Mouse (Mus musculus) brain, embryonic 14.5 days (tissue): ENCODE measurements at regions not wholly inside any gene's neighbourhood (a gene's known extent, or its start where the extent isn't known, plus 50 kb on each side); places are given as distances from the start of the nearest gene placed in this dataset.

Experiments used
- DNase-seq: peaks from one replicate; pipeline ENCODE4 v3.0.0-alpha.2; 2011; ENCODE audit warnings: low read depth
- CTCF ChIP-seq: fragments of 200-500 bp; IDR thresholded peaks from 2 replicates; pipeline ENCODE4 v1.5.1; 2012; ENCODE audit warnings: inconsistent platforms, mild to moderate bottlenecking, moderate library complexity, borderline replicate concordance; ENCODE audit not compliant: insufficient read depth, insufficient read length; ENCODE audit errors: extremely low read depth
- POLR2A ChIP-seq: fragments of 200-500 bp; IDR thresholded peaks from 2 replicates; pipeline ENCODE4 v1.6.1; 2012; ENCODE audit warnings: mild to moderate bottlenecking, inconsistent platforms, borderline replicate concordance; ENCODE audit not compliant: poor library complexity, insufficient read depth, insufficient read length, severe bottlenecking; ENCODE audit errors: extremely low read depth

DNA sequence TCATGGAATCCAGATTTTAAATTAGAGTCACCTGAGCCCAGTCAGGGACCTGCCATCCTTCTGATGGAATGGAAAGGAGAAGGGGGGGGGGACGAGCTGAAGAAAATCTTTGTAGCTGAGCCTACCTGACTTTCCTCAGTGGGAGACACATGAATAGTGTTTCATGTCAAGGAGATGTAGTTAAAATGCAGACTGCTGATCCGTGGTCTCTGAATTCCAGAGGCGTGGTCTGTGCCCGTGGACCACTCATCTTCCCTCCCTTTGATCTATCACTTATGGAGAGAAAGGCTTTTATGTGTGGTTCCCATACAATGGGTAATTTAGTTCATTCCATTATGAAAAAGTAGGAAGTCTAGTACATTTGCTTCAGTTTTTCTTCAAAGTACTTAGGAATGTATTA, 176.6 kb upstream of the Arrdc4 start:
- no peak for TF ChIP-seq CTCF
- no peak for TF ChIP-seq POLR2A
- peak; percentile 20 for DNase-seq

DNA sequence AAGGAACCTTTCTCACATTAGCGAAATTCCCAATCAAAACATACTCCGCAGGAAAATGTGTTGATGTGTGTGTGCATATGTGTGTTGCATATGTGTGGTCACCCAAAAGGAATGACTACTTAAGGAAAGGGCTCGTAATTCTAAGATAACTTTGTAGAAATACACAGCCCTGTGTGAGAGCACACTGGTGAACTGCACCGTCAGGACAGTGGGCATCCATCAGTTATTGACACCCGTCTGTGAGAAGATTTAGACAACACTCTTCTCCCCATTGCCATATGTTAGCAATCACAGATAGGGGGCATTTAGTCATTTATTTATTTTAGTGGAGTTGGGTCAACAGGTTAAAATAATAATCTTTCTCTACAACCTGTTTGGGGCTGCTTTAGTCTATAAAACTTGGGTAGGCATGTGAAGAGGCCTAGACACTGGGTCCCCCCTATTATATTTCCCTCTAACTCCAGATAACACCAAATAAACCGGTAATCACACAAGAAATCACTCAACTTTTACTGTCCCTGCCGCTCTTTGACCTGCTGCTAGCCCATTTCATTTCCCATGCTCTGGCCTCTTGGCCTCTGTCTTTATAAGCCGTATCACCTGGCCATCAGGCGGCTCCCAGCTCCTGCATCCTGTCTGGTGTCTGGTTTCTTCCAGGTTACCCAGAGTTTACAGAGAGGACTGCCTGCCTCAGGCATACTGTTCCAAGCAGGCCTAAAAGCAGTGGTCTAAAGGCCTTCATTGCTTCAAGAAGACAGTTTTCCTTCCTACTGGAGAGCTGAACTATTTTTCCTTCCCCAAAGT, 169.8 kb upstream of the Arrdc4 start:
- DNase-seq, result no peak
- no peak for TF ChIP-seq POLR2A
- no peak for TF ChIP-seq CTCF

DNA sequence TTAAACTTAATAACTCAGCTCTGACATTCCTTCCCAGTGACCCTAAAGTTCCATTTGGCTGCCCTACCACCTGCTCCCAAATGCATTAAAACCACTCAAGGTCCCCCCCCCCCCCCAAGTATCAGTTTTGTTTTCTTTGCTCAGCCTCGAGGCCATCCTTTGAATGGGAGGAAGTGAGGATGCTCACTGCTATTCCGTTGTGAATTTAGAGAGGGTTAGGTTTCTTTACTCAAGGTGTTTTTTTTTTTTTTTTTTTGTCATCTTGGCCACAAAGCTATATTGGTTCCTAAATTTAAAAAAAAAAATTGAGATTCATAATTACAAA, 168.8 kb upstream of the Arrdc4 start:
- DNase-seq, result no peak
- TF ChIP-seq POLR2A (no peak), CTCF (no peak)

DNA sequence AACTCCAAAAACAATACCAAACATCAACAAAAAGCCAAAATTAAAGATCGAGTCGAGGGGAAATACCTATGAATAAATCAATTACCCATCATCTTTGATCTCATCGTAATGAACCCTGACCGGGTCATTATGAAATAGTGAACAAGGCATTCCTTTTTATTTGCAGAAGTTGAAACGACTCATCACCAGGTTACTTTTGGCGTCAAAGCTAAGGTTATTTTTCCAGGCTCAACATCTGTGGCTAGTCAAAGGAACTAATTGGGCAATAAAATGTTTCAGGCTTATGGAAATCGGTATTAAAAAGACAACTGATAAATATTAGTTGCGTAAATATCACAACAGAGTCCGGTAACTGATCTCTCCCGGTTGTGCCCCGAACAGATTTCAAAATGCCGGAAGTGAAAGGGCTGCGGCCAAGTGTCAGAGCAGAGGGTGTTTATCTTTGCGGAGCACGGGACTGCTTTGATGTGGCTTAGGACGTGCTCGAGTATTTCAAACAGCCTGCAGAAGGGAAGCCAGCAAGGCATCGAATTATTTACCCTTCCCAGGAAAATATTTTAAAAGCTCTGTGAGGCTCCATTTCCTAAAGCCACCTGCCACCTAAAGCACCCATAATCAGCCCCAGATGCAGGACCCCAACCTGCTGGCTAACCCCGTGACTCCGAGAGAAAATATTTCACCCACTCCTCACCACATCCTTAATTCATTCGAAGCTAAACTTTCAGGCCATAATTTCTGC, 168.3 kb upstream of the Arrdc4 start:
- DNase-seq, result peak; percentile 31
- no peak for TF ChIP-seq CTCF
- no peak for TF ChIP-seq POLR2A

DNA sequence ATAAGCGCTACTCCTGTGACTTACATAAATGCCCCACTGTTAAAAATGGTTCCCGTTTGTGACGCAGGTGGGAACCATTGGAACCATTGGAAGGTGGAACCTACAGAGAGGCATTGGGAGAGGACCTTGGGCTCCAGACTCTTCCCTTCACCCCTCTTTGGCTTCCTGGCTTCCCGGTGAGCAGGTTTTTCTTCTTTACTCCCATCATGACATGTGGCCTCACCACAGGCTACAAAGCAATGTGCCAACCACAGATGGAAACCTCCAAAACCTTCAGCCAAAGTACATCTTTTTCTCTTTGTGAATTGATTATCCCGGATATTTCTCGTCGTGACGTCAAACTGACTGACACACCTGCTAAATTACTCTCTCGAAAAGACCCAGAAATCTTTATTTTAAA, 166.9 kb upstream of the Arrdc4 start:
- DNase-seq, result no peak
- TF ChIP-seq CTCF (no peak), POLR2A (no peak)

DNA sequence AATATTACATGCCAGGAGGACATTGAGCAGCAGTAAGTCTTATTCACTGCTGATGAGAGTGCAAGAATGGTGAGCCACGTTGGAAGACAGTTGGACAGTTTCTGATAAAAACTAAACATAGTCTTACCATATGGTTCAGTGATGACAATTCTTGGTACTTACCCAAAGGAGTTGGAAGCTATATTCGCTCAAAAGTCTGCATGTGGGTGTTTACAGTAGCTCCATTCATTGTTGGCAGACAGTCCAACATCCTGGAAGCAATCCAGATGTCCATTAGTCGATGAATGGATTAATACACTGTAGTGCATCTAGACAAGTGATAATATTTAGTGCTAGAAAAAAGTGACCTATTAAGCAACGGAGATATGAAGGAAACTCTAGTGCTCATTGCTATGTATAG, 165.3 kb upstream of the Arrdc4 start:
- DNase-seq, result peak; percentile 75
- no peak for TF ChIP-seq POLR2A
- TF ChIP-seq CTCF, result no peak

DNA sequence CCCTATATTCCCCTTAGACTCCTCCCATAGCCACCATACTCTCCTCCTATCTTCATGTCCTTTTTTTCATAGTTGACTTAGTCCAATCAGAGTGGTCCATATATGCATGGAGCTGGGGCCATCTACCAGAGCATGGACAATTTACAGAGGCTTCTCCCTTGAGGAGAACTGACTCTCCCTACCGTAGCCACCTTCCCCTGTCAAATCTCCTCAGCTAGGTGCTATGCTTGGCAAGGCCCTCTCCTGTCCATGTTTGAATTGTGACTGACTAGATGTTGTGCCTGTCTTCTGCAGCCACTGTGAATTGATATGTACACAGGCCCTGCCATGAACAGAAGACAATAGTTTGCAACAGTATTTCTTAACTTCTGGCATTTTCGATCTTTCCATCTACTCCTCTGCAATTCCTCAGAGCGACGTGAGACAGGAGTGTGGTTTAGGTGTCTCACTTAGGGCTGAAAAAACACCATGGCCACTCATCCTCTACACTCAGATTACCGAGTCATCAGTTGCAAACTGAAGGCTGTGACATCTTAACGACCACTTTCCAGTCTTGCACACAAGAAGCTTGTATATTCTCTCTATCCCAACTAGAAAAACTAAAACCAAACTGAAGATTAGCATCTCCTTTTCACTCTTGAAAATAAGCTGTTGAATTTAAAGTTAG, 163.1 kb upstream of the Arrdc4 start:
- TF ChIP-seq POLR2A (no peak), CTCF (no peak)
- no peak for DNase-seq

DNA sequence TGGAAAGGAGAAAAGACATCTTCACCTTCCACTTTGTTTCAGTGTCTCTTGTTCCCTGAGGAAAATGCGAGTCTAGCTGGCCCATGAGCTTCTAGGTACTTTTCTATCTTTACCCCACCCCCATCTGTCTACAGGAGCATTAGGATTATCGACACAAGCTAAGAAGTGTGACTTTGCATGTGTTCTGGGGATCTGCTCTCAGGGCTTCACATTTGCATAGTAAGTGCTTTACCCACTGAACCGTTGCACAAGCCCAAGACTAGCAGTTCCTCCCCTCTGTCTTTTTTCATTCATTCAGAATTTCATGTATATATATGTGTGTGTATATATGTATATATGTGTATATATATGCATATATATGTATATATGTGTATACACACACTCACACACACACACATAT, 162.5 kb upstream of the Arrdc4 start:
- DNase-seq, result peak; percentile 23
- TF ChIP-seq POLR2A (no peak), CTCF (no peak)

DNA sequence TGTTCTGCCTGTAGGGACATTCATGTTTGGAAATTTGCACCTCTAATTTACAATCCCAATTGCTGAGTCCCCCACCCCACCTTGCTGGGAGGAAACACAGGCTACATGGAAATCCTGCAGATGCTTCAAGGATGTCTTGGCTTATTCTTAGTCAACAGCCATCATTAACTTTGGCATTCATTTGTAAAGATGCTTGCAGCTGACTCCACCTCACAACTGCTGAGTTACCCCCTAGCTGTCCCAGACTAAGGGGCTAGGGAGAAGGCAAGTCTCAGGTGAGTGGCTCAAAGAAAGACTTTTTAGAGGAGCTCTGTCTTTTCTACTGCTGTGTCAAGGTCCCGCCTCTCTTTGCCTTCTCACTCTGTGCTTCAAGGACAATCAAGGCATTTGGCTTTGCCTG, 160.7 kb upstream of the Arrdc4 start:
- DNase-seq, result no peak
- TF ChIP-seq POLR2A (no peak), CTCF (no peak)

DNA sequence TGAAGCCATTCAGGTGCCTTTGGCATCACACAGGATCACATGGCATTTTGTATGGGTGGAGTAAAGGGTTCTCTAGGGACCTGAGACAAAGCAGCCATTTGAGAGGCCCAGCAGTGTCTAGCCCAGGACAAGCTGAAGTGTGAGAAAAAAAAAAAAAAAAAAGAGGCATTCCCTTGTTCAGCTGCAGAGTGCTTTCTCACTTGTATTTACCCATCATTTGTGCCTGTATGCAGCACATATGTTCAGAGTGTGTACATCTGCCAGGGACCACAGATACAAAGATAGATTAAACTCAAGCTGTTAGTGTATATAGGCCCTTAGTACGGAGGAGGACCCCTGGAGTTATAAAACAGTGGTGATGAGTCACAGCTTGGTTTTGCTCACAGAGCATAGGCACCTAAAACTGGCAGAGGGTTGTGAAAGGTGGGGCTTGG, 159.4 kb upstream of the Arrdc4 start:
- no peak for TF ChIP-seq CTCF
- TF ChIP-seq POLR2A, result no peak
- DNase-seq, result peak; percentile 79

DNA sequence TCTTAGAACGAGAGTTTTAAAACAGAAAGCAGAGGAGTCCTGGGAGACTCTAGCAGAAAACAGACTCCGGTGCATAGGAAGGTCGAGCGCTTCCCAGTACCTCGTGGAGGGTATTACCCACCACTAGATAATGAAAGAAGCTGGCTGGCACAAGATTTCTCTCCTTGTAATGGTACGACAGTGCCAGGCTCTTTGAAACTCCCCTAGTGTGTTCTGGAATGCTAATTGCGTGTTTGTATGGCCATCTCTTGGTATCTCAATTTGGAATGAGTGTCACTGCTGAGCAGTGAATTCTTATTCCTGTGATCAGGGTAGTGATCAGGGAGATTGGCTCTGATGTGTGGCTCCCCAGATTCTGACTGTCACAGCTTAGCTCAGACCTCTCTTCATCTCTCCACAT, 158.8 kb upstream of the Arrdc4 start:
- DNase-seq, result peak; percentile 68
- TF ChIP-seq POLR2A (no peak), CTCF (no peak)

DNA sequence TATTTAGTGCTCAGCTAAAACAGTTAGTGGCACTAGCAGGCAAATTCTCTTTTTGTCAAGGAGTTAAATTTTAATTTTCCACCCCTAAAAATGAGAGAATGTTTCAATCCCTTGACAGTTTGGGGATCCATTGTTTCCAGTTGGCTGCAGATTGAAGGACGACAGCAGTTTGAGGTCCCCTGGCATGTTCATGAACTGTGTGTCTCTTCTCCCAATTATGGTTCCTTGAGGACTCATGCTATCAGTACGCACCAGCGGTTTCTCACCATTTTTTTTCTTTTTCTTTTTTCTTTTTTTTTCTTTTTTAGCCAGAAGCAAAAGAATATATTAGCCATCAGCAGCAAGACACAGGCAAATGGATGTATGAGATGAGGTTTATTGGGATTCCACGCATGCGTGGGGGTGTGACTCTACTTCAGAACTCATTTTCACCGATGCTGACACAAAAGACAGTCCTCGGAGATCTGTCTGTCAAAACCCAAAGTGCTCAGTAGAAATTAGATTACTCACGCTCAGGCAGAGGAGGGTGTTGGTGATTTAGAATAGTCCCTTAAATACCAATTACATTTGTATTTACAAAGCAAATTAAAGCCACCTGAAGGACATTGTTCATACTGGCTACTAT, 157.8 kb upstream of the Arrdc4 start:
- peak; percentile 84 for DNase-seq
- TF ChIP-seq POLR2A (no peak), CTCF (no peak)

DNA sequence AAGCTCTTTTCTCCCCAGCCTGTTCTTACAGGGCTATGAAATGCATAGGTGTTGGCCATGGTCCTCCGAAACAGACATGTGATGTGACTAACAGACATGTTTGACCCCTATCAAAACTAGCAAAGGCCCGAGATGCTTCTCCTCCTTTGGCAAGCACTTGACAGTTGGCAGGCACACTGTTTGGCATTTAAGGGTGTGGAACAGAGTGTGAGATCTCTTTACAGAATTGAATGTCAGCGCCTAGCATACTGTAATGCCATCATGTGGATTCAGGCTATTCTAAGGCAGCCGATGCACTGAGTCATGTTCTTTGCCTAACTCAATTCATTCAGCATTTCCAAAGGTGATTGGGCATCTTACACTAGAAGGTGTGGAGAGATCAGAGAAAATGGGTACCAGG, 156.8 kb upstream of the Arrdc4 start:
- TF ChIP-seq CTCF, result no peak
- TF ChIP-seq POLR2A, result no peak
- peak; percentile 50 for DNase-seq
